Mouse (Mus musculus): ENCODE measurements around the gene Rxfp4.
A peak's percentile ranks its signal among the peaks of the same experiment; 100 is the strongest.

The Rxfp4 gene

GRCm38 (mm10) chr3:88651669-88652618, 998 bp downstream of the Rxfp4 start:
- peak; percentile 62 for DNase-seq (ENCODE audit: low read depth)

GRCm38 (mm10) chr3:88650713-88651504, 2.0 kb downstream of the Rxfp4 start:
- DNase-seq (ENCODE audit: low read depth) = no peak

GRCm38 (mm10) chr3:88649967-88650366, 3.0 kb downstream of the Rxfp4 start:
- DNase-seq (ENCODE audit: low read depth) = no peak

GRCm38 (mm10) chr3:88649186-88649585, 3.8 kb downstream of the Rxfp4 start:
- DNase-seq (ENCODE audit: low read depth) = no peak

- DNase-seq (ENCODE audit: low read depth) = no peak
These were observed 4.3 kb downstream of the Rxfp4 start for GRCm38 (mm10) chr3:88648452-88649168.

GRCm38 (mm10) chr3:88647779-88648413, 5.0 kb downstream of the Rxfp4 start:
- no peak for DNase-seq (ENCODE audit: low read depth)

GRCm38 (mm10) chr3:88647076-88647475, 5.9 kb downstream of the Rxfp4 start:
- DNase-seq (ENCODE audit: low read depth) = no peak

GRCm38 (mm10) chr3:88646426-88646995, 6.4 kb downstream of the Rxfp4 start:
- DNase-seq (ENCODE audit: low read depth) = no peak

GRCm38 (mm10) chr3:88645937-88646336, 7.0 kb downstream of the Rxfp4 start:
- no peak for DNase-seq (ENCODE audit: low read depth)

GRCm38 (mm10) chr3:88643078-88643477, 9.9 kb downstream of the Rxfp4 start:
- no peak for DNase-seq (ENCODE audit: low read depth)

GRCm38 (mm10) chr3:88640676-88641075, 12.3 kb downstream of the Rxfp4 start:
- peak; percentile 84 for DNase-seq (ENCODE audit: low read depth)

GRCm38 (mm10) chr3:88639239-88639638, 13.7 kb downstream of the Rxfp4 start:
- no peak for DNase-seq (ENCODE audit: low read depth)

- DNase-seq (ENCODE audit: low read depth) = no peak
These were observed 15.8 kb downstream of the Rxfp4 start for GRCm38 (mm10) chr3:88637134-88637533.

- DNase-seq (ENCODE audit: low read depth) = no peak
These were observed 16.4 kb downstream of the Rxfp4 start for GRCm38 (mm10) chr3:88636555-88636986.

- DNase-seq (ENCODE audit: low read depth) = no peak
These were observed 17.3 kb downstream of the Rxfp4 start for GRCm38 (mm10) chr3:88635506-88636275.

- DNase-seq (ENCODE audit: low read depth) = no peak
These were observed 19.9 kb downstream of the Rxfp4 start for GRCm38 (mm10) chr3:88633056-88633455.

GRCm38 (mm10) chr3:88631921-88632587, 20.9 kb downstream of the Rxfp4 start:
- DNase-seq (ENCODE audit: low read depth) = peak; percentile 53

- DNase-seq (ENCODE audit: low read depth) = peak; percentile 66
These were observed 22.0 kb downstream of the Rxfp4 start for GRCm38 (mm10) chr3:88630849-88631341.

- no peak for DNase-seq (ENCODE audit: low read depth)
These were observed 22.9 kb downstream of the Rxfp4 start for GRCm38 (mm10) chr3:88630018-88630417.

- no peak for DNase-seq (ENCODE audit: low read depth)
These were observed 23.7 kb downstream of the Rxfp4 start for GRCm38 (mm10) chr3:88629244-88629643.
